Mouse (Mus musculus) forebrain, embryonic 12.5 days (tissue): ENCODE measurements around the gene Ppp1r9b. TPM values are rescaled to one million over a fixed set of nuclear protein-coding genes. Genes with fewer than 3 reads are reported as not detected.

Experiments
- ATAC-seq: fragments of 200-750 bp; cut with Nextera tagmentation; 2 replicates; pipeline ENCODE4 v1.8.0; 2017; ENCODE audit warnings: moderate TSS enrichment; ENCODE audit not compliant: low FRiP score
- H3K27ac ChIP-seq: fragments of 300-500 bp; sonication (generic); 2 replicates; pipeline ENCODE4 v1.5.1; 2016; ENCODE audit warnings: mild to moderate bottlenecking
- H3K27me3 ChIP-seq: fragments of 300-500 bp; sonication (generic); 2 replicates; pipeline ENCODE4 v1.6.1; 2016; ENCODE audit warnings: mild to moderate bottlenecking
- H3K36me3 ChIP-seq: fragments of 300-500 bp; sonication (generic); replicated peaks from 2 replicates; pipeline ENCODE4 v1.6.1; 2016; ENCODE audit warnings: mild to moderate bottlenecking
- H3K4me1 ChIP-seq: fragments of 300-500 bp; sonication (generic); 2 replicates; pipeline ENCODE4 v1.6.1; 2016
- H3K4me2 ChIP-seq: fragments of 300-500 bp; sonication (generic); 2 replicates; pipeline ENCODE4 v1.6.1; 2016; ENCODE audit warnings: mild to moderate bottlenecking, moderate library complexity
- H3K4me3 ChIP-seq: fragments of 300-500 bp; sonication (generic); replicated peaks from 2 replicates; pipeline ENCODE4 v1.5.1; 2016; ENCODE audit warnings: mild to moderate bottlenecking
- H3K9ac ChIP-seq: fragments of 300-500 bp; sonication (generic); 2 replicates; pipeline ENCODE4 v1.6.1; 2016; ENCODE audit warnings: mild to moderate bottlenecking
- H3K9me3 ChIP-seq: fragments of 300-500 bp; sonication (generic); 2 replicates; pipeline ENCODE4 v1.6.1; 2016
- WGBS: fragments of 180-500 bp; shearing (Covaris S2); methylation state at CpG from one replicate; pipeline ENCODE4 v1.1.7; 2016; 5-methylcytosine and 5-hydroxymethylcytosine counted together
- polyA plus RNA-seq: library from polyadenylated mRNA; unstranded; fragments of >200 nt; fragmentation: Nextera tagmentation; extraction: Ambion mirVana; gene quantifications from 2 replicates; pipeline ENCODE4 v1.2.1, GENCODE M21; 2016

The Ppp1r9b gene
- polyA plus RNA-seq, 1 experiment from 2014 or later = 16.6 TPM

DNA sequence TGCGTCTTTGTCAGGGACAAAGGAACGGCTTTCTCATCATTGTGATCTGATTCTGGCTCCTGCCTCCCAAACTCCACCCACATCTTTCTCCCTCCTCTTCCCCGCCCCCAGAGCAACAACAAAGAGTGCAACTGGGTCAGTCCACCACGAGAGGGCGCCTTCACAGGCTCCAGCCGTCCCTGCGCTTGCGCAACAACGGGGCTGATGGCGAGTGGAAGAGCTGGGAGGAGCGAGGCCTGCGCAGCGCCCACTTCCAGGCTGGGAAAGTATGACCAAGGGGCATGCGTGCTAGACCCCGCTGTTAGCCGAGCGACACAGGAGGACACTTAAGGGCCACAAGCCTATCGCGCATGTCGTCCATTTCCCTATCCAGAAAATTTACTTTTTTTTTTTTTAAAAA is 11.9 kb upstream of the Ppp1r9b start:
- no peaks in the 10 kb centered on the region for H3K27me3 ChIP-seq
- 0% methylated on average over 20 of the region's 20 CpGs for WGBS
- peak overlapping the region; percentile 56; the same call in 1 of the 2 replicates for H3K9ac ChIP-seq

DNA sequence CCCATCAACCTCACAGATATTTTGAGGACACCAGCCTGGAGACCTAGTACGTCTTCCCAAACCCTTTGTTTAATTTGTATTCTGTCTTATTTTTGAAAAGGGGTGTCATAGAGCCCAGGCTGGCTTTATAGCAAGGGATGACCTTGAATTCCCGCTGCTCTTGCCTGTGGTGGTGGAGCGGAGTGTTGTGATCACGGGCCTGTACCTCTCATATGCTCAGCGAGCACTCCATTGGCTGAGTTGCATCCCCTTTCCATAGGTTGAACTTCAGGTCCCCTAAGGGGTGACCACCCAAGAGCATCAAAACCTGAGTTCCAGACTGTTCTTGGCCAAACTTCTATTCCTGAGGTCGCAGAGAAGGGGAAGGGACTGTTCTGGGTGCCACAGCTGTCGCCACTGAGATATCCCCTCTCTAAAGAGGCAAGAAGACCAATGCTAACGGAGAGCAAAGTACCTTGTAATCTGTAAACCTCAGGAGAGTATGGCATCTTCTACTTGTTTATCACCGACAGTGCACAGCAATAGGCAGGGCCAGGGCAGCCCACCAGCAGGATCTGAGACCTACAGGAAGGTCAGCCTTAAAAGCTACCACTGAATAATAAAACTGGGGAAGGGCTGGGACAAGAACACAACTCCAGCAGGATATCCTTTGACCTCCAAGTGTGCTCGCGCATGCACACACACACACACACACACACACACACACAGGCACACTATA is 11.2 kb upstream of the Ppp1r9b start:
- no peak overlapping the region for H3K9ac ChIP-seq
- no peaks in the 10 kb centered on the region for H3K27me3 ChIP-seq
- no peak overlapping the region for H3K4me3 ChIP-seq
- peak overlapping the region; percentile 47 for H3K4me2 ChIP-seq
- H3K27ac ChIP-seq = no peak overlapping the region
- WGBS = 78% methylated on average over 11 of the region's 11 CpGs
- no peaks in the 10 kb centered on the region for H3K9me3 ChIP-seq
- peak; percentile 15 for ATAC-seq
- no peaks in the 10 kb centered on the region for H3K36me3 ChIP-seq
- H3K4me1 ChIP-seq = peaks cover 15% of the 10 kb centered on the region

More for the DNA sequence above, 11.9 kb upstream of the Ppp1r9b start:
- peak overlapping the region; percentile 47 for H3K4me2 ChIP-seq
- H3K9me3 ChIP-seq = no peaks in the 10 kb centered on the region
- peaks cover 15% of the 10 kb centered on the region for H3K4me1 ChIP-seq
- peak overlapping the region; percentile 25 for H3K4me3 ChIP-seq
- H3K36me3 ChIP-seq = no peaks in the 10 kb centered on the region
- peak; percentile 94 for ATAC-seq
- H3K27ac ChIP-seq = peak overlapping the region; percentile 90

DNA sequence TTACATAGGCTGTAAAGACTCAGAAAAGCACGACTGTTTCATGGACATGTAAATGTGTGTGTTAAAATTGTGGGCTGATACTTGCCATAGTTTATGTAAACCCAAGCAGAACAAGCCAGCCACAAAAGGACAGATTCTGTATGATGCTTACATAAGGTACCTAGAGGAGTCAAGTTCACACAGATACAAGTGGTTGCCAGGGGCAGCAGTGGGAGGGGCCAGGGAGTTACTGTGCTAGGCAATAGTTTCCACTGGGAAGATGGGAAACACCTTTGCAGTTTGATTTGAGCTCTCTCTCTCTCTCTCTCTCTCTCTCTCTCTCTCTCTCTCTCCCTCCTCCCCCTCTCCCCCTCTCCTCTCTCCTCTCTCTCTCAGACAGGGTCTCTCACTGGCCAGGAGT is 5.7 kb upstream of the Ppp1r9b start:
- WGBS = 41% methylated on average over 1 of the region's 1 CpGs
- H3K4me2 ChIP-seq = no peak overlapping the region
- no peak overlapping the region for H3K9ac ChIP-seq
- H3K27me3 ChIP-seq = no peaks in the 10 kb centered on the region
- peaks cover 34% of the 10 kb centered on the region for H3K4me1 ChIP-seq
- no peak for ATAC-seq
- H3K36me3 ChIP-seq = no peaks in the 10 kb centered on the region
- H3K27ac ChIP-seq = no peak overlapping the region
- no peak overlapping the region for H3K4me3 ChIP-seq
- H3K9me3 ChIP-seq = no peaks in the 10 kb centered on the region

DNA sequence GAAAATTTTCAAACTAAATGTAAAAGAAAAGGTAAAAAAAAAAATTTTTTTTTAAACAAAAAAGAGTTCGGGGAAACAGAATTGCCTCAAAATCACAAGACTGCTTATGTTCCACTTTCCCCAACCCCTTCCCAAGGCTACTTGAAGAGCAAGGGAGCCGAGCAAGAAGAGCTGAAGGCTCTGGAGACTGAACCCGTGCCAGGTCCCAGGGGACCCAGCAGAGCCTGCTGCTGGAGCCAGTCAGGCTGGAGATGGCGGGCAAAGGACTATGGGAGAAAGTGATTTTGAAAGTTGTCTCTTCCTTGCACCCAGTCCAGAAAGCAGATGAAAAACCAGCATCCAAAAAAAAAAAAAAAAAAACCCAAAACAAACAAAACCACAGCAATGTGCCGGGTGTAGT is 5.0 kb upstream of the Ppp1r9b start:
- 86% methylated on average over 5 of the region's 5 CpGs for WGBS
- Histone ChIP-seq H3K27me3 (no peaks in the 10 kb centered on the region), H3K27ac (no peak overlapping the region), H3K9me3 (no peaks in the 10 kb centered on the region), H3K4me2 (no peak overlapping the region), H3K4me3 (no peak overlapping the region), H3K36me3 (no peaks in the 10 kb centered on the region), H3K9ac (no peak overlapping the region), H3K4me1 (peaks cover 39% of the 10 kb centered on the region)
- no peak for ATAC-seq

DNA sequence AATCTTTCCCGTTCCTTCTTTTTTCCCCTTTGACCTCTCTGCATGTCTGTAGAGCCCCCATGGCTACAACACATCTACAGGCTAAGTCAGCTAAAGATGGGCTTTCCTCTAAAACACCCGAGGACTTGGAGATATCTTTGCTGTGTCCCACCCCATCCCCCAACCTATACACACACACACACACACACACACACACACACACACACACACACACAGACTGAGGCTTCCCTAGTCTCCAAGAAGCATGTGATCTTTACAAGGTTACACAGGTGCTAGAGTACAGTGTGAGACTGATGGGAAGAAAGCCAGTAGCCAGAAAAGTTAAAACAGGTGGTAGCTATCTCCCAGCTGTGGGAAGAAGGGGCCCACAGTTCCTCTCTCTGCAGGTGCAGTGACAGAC is 4.4 kb upstream of the Ppp1r9b start:
- Histone ChIP-seq H3K9ac (no peak overlapping the region), H3K4me1 (peaks cover 39% of the 10 kb centered on the region), H3K27ac (no peak overlapping the region), H3K9me3 (no peaks in the 10 kb centered on the region), H3K4me3 (no peak overlapping the region), H3K36me3 (no peaks in the 10 kb centered on the region), H3K4me2 (no peak overlapping the region), H3K27me3 (no peaks in the 10 kb centered on the region)
- 73% methylated on average over 2 of the region's 2 CpGs for WGBS
- ATAC-seq = no peak

DNA sequence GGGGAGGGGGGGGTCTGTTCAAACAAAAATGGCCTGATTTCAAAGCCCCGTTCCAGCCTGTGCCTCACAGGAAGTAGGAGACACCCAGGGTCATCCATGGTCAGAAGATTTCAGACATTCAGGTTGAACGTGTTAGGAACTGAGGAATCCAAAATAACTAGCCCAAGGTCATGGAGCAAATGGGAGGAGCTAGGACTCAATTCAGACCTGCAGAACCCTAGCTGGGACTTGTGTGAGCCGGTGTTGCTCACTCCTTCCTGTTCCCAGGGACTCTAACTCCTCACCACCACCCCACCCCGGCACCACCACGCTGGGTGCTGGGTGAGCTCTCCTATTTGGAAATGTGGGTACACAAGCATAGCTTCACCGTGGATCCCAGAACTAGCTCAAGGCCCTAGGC is 3.5 kb upstream of the Ppp1r9b start:
- Histone ChIP-seq H3K27me3 (no peaks in the 10 kb centered on the region), H3K4me3 (no peak overlapping the region), H3K9ac (no peak overlapping the region), H3K4me1 (peaks cover 42% of the 10 kb centered on the region), H3K9me3 (no peaks in the 10 kb centered on the region), H3K36me3 (no peaks in the 10 kb centered on the region), H3K4me2 (no peak overlapping the region), H3K27ac (no peak overlapping the region)
- no peak for ATAC-seq
- WGBS = 51% methylated on average over 6 of the region's 6 CpGs

DNA sequence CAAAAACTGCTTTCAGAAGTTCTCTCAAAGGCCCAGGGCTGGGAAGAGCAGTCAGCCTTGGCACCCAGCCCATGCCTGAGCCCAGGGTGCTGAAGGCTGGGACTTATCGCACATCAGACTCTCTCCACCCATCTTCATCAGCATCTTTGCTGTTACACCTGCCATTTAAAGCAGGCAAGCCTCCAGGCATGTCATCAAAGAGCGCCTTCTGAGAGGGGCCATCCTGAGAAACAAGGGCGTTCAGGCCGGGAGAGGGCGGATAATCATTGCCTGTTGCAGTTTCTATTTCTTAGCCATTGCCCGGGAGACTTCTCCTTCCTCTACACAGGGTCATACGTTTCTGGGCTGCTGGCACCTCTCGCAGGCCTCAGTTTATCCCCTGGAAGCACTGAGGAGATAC is 3.0 kb upstream of the Ppp1r9b start:
- ATAC-seq = no peak
- no peak overlapping the region for H3K4me3 ChIP-seq
- no peak overlapping the region for H3K9ac ChIP-seq
- peaks cover 48% of the 10 kb centered on the region for H3K4me1 ChIP-seq
- no peaks in the 10 kb centered on the region for H3K36me3 ChIP-seq
- no peaks in the 10 kb centered on the region for H3K9me3 ChIP-seq
- 83% methylated on average over 8 of the region's 8 CpGs for whole genome bisulfite sequencing
- H3K4me2 ChIP-seq = no peak overlapping the region
- no peaks in the 10 kb centered on the region for H3K27me3 ChIP-seq
- H3K27ac ChIP-seq = no peak overlapping the region

DNA sequence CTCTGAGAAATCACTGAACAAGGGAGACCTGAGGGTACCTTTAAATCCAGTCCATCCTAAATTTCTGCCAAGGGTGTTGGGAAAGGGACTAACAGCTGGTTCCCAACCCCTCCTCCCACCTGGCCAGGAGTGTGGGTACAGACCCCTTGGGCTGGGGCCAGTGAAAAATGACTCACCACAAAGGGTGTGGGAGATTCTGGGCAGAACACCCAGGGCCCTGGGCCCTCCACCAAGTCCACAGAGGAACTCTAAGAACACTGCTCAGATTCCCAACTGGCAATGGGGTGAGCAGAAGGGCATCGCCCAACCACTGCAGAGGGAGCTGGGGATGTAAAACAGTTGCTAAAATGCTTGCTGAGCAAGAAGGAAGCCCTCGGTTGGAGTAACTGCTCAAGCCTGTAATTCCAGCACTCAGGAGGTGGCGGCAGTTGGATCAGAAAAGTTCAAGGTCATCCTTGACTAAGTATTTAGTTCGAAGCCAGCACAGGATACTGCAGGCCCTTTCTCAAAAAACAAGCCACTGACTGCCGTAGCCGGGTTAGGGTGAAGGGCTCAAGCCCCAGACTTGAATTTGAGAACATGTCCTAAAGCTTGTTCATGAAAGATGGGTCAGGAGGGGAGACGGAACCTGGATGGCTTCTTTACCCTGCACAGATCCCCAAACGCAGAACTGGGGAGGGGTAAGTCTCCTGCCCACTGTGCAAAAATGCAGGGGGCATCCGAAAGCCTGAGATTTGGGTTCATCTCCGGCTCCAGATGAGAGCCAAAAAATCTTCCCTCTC is 1.9 kb upstream of the Ppp1r9b start:
- no peak for ATAC-seq
- Histone ChIP-seq H3K4me2 (peak overlapping the region; percentile 97), H3K4me1 (peaks cover 59% of the 10 kb centered on the region), H3K9ac (peak overlapping the region; percentile 71), H3K4me3 (peak overlapping the region; percentile 54), H3K9me3 (no peaks in the 10 kb centered on the region), H3K27me3 (no peaks in the 10 kb centered on the region), H3K36me3 (no peaks in the 10 kb centered on the region), H3K27ac (peak overlapping the region; percentile 94)
- 20% methylated on average over 10 of the region's 10 CpGs for WGBS

DNA sequence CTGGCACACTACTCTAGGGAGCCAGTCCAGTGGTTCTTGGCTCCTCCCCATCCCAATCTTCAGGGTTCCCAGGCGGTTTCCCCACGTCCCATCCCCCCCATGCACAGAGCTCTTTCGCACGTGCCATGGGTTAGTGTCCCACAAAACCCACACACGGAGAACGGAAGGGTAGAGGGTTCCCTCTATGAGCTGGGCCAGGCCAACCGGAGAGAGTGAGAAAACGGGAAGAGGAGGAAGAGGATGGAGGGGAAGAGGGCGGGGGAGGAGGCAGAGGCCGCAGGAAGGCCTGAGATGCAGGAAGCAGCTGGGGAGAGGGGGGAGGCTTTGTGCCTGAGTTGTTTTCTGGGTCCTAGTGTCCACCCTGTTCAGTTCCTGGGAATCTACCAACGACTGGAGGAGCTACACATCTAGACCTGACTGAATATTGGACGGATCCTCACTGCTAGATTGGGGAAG is 1.2 kb upstream of the Ppp1r9b start:
- Histone ChIP-seq H3K9me3 (no peaks in the 10 kb centered on the region), H3K4me3 (peak overlapping the region; percentile 54), H3K9ac (peak overlapping the region; percentile 71), H3K27ac (peak overlapping the region; percentile 94), H3K27me3 (no peaks in the 10 kb centered on the region), H3K4me1 (peaks cover 65% of the 10 kb centered on the region), H3K36me3 (no peaks in the 10 kb centered on the region; the same call in 1 of the 2 replicates), H3K4me2 (peak overlapping the region; percentile 97)
- WGBS = 1% methylated on average over 12 of the region's 12 CpGs
- peak; percentile 73 for ATAC-seq

DNA sequence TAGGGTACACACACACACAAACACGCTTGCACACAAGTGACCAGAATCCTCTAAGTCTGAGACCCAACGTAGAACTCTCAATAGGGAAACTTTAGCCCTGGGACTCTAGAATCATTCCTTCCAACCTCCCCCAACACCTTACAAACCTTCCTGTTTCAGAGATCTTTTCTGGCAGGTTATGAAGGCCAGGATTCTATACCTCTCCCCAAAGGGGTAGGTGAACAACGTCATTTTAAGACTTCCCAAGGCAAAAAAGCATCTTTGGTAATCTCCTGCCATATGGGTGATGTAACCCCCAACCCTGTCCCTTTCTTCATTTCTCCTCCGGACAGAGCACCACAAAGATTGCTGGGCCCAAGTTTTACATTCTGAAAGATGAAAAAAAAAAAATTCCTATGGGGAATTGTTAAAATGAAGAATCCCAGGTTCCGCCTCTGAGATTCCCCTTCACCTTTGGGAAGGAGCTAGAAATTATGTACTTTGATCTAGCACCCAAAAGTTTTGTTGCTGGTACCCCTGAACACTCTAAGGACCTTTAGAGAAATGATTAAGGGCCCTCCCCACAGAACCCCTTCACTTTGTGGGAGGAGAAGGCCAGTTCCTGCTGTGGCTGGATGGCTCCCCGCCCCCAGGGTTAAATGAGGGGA is 610 bp upstream of the Ppp1r9b start:
- no peak for ATAC-seq
- H3K4me1 ChIP-seq = peaks cover 69% of the 10 kb centered on the region
- 41% methylated on average over 6 of the region's 6 CpGs for WGBS

DNA sequence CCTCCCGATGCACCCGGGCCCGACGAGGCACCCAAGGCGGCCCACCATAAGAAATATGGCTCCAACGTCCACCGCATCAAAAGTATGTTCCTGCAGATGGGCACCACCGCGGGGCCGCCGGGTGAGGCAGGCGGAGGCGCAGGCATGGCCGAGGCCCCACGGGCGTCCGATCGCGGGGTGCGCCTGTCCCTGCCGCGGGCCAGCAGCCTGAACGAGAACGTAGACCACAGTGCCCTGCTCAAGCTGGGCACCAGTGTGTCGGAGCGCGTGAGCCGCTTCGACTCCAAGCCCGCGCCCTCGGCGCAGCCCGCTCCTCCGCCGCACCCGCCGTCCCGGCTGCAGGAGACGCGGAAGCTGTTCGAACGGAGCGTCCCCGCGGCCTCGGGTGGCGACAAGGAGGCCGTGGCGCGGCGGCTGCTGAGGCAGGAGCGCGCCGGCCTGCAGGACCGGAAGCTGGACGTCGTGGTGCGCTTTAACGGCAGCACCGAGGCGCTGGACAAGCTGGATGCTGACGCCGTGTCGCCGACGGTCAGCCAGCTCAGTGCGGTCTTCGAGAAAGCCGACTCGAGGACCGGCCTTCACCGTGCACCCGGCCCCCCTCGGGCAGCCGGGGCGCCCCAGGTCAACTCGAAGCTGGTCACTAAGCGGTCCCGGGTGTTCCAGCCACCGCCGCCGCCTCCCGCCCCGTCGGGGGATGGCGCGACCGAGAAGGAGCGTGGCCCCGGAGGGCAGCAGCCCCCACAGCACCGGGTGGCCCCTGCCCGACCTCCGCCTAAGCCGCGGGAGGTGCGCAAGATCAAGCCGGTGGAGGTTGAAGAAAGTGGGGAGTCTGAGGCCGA is 1.0 kb downstream of the Ppp1r9b start:
- H3K27ac ChIP-seq = peak overlapping the region; percentile 94
- H3K4me2 ChIP-seq = peak overlapping the region; percentile 97
- H3K9ac ChIP-seq = peak overlapping the region; percentile 94
- WGBS = under 1% methylated on average over 94 of the region's 99 CpGs
- no peaks in the 10 kb centered on the region for H3K27me3 ChIP-seq
- H3K36me3 ChIP-seq = peaks cover 9% of the 10 kb centered on the region
- peak overlapping the region; percentile 96 for H3K4me3 ChIP-seq
- no peaks in the 10 kb centered on the region for H3K9me3 ChIP-seq
- H3K4me1 ChIP-seq = peaks cover 82% of the 10 kb centered on the region
- ATAC-seq = no peak

More for the DNA sequence above, 610 bp upstream of the Ppp1r9b start:
- H3K36me3 ChIP-seq = no peaks in the 10 kb centered on the region; the same call in 1 of the 2 replicates
- H3K27me3 ChIP-seq = no peaks in the 10 kb centered on the region
- no peaks in the 10 kb centered on the region for H3K9me3 ChIP-seq
- H3K27ac ChIP-seq = peak overlapping the region; percentile 94
- H3K4me3 ChIP-seq = peak overlapping the region; percentile 96
- peak overlapping the region; percentile 94 for H3K9ac ChIP-seq
- peak overlapping the region; percentile 97 for H3K4me2 ChIP-seq

DNA sequence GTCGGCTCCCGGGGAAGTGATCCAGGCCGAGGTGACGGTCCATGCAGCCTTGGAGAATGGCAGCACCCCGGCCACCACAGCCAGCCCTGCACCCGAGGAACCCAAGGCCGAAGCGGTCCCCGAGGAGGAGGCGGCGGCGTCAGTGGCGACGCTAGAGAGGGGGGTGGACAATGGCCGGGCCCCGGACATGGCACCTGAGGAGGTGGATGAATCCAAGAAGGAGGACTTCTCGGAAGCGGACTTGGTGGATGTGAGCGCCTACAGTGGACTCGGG is 1.6 kb downstream of the Ppp1r9b start:
- WGBS = under 1% methylated on average over 20 of the region's 20 CpGs
- H3K4me1 ChIP-seq = peaks cover 77% of the 10 kb centered on the region

More for the DNA sequence above, 1.6 kb downstream of the Ppp1r9b start:
- Histone ChIP-seq H3K4me2 (peak overlapping the region; percentile 97), H3K9ac (peak overlapping the region; percentile 94), H3K9me3 (no peaks in the 10 kb centered on the region), H3K36me3 (peaks cover 15% of the 10 kb centered on the region), H3K4me3 (peak overlapping the region; percentile 96), H3K27me3 (no peaks in the 10 kb centered on the region), H3K27ac (peak overlapping the region; percentile 94)
- ATAC-seq = no peak
